Mouse (Mus musculus) retina, embryonic 14.5 days (tissue): ENCODE data around the gene Chd3.

Source experiments
- DNase-seq: peaks from one replicate; pipeline ENCODE4 v3.0.0-alpha.2; 2015; ENCODE audit warnings: low spot score

Chd3 gene

DNA sequence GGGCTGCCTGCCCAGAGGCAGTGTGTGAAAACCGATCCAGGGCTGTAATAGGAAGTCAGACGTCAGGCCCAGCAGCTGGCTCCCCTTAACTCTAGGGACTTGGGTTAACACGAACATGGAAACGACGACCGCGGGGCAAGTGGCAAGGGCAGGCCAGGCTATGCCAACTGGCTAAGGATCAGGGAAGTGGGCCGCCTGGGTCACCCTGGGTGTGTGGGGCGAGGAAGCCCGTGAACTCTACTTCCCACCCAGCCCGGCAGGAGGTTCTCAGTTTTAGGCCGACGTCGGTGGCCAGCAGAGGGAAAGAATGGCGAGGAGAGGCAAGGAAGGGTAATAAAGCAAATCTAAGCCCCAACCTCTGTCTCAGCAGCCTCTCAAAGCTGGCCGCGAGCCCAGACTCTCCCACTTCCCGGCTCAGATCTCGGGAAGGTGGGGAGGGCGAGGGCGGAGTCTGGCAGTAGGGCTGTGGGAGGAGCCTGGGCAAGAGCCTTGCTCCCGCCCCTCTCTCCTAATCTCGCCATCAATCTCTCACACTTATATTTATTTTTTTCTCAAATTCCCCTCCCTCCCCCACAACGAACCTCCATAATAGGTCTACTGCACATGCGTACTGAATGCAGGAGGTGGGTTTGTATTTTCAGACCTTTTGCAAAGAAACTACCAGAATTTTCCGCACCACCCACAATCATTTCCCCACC is 2.9 kb downstream of the Chd3 start:
- DNase-seq = peak; percentile 89

DNA sequence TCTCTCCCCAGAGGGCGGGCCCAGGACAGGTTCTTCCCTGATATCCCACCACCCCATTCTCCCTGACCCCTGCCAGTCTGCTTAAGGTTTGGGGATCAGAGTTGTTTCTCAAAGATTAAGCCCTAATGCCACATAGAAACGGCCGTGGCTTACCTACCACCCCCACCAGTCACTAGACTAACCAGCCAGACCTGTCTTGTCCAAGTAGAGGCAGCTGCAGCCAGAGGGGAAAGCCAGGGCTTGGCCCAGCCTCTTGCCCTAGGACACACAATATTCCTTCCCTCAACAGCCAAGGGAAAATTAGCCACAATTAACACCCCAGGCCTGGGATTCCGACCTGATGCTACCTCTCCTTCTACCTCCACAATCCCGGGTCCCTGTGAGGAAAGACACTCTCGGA is 3.5 kb downstream of the Chd3 start:
- no peak for DNase-seq

DNA sequence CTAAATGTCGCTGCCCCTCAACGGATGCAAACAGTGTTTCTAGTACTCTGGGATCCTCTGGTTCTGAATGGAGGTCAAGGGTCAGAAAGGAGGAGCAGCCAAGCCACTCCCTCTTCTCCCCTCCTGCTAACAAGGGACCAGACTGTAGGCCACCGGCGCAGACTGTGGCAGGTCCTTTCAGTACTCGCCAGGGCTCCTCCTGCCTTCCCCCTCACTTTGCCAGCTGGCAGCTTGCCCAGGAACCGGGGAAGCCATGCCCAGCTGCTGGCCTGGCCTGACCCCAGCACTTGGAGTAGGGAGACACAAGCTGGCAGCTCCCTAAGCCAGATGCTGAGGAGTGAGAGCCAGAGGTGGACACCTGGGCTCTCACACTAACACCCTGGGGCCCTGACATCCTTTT is 4.3 kb downstream of the Chd3 start:
- DNase-seq = peak; percentile 73

DNA sequence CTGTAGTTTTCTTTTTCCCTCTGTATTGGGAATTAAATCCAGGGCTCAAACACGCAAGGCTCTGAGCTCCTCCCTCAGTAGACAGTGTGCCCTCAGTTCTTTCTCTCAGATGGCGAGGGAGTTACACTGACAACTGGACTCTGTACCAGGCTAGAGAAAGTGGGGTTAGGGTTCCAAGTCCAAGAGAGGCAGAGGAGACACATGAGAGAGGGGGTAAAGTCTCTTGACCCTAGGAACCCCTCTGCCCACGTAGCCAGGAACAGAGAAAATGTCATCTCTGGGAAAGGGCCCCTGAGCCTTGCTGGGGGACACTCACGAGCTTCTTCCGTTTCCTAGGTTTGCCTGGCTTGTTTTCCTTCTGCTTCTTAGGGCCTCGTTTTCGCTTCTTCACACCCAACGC is 4.8 kb downstream of the Chd3 start:
- DNase-seq = no peak

DNA sequence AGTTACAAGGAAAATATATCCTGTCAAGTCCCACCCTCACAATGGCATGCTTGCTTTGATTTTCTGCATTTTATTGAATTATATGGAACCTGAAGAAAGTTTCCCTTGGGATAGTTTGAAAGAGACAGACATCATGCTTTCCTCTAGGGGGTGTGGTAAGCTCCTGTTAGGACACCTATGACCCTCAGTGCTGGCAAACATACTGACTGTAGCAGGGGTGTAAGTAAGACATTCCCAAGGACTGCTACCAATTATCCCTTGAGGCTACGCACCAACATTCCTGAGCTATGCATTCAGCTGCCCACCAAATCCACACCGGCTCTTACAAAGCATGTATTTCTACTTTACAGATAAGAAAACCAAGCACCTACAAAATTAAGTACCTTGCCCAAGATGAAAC is 6.7 kb downstream of the Chd3 start:
- DNase-seq = no peak

DNA sequence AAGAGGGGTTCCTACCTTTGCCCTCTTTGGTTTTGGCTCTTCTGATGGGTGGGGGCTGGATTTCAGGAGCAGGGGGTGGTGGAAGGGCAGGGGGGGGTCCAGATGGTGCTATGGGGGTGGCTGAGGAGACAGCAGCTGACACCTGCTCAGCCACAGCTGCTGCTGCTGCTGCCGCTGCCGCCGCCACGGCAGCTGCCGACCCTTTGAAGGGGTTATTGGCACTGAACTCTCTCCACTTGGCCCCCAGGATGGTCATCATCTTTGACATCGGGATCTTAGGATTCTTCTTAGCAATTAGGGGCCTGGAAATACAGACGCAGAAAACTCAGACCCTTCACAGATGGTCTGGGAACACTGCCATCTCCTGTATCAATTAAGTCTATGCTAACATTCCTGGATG is 7.2 kb downstream of the Chd3 start:
- DNase-seq = no peak

DNA sequence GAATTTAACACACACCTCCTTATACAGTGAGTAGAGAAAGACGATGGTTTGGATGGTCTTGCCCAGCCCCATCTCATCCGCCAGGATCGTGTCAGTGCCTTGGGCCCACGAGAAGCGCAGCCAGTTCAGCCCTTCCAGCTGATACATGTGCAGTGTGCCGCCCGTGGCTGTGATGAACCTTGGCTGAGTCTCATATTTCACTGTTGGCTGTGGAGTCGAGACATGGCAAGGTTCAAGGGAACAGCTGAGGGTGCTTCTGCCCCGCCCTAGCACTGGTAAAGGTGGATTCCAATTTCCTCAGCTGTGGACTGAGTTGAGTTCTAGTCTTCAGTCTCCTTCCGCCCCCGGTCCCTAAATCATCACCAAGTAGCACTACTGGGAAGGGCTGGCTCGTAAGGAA is 11.5 kb downstream of the Chd3 start:
- DNase-seq = no peak

DNA sequence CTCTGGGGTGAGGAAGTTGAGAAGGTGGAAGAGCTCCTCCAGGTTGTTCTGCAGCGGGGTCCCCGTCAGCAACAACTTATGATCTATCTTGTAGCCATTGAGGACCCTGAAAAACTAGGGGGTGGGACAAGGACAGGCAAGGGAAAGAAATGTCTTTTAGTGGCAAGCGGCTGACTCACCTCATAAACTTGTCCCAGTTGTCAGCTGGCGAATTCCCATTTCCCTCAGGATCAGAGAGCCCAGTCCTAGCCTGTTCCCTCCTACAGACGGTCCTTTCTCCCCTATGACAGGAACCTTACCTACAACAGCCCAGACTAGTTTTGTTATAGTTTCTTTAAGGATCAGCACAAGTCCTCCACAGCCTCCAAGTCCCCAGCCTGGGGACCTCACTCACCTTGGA is 12.7 kb downstream of the Chd3 start:
- DNase-seq = no peak

DNA sequence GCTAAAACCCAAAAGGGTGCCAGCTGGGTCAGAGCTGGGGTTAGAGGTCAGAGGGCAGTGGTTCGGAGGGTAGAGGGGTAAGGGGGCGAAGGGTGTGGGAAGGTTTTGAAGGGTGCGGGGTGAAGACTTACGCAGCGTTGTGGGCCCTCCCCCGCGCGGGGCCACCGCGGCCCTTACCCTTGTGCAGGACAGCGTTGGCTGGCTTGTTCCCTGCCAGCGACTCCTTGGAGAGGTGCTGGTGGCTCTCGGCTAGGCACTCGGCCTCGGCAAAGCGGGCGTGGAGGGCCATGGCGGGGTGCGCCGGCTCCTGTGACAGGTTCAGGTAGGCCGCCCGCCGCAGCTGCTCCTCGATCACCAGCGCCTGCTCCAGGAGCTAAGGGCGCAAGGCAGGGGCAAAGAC is 22.8 kb downstream of the Chd3 start:
- DNase-seq = no peak

DNA sequence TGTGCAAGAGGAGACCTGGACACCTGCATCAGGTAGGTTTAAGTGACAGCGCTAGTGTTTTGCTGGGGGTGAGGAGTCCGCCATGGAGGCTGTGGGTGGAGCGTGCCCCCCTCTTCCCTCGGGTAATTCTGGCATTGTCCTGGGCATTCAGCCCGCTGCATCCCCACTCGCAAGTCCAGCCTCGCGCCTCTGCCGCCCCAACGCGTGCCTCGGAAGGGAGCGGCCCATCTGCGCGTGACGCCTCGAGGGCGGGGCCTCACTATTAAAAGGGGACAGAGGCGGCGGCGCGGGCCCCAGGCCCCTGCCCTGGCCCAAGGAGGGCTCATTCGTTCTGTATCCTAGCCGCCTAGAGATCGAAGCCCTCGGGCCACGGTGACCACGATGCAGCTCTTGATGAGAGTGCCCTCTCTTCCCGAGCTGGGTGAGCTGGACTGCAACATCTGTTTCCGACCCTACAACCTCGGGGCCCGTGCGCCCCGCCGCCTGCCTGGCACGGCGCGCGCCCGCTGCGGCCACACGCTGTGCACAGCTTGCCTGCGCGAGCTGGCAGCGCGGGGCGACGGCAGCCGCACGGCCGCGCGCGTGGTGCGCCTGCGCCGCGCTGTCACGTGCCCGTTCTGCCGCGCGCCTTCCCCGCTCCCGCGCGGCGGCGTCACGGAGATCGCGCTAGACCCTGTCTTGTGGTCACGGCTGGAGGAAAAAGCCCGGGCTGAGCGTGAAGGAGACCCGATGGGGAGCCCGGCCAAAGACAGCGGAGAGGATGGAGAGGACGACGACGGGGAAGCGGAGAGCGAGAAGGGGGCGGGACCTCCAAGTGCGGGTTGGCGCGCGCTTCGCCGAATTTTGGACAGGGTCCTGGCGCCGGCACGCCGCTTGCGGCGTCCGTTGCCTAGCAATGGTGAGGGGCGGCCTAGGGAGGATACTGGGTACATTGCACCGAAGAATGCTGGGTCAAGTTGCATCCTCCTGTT is 28.8 kb downstream of the Chd3 start, which contains the start of gene Rnf227:
Gene Rnf227, plus strand, starts transcription at position 301 of the 971 bp plus-strand sequence.
- DNase-seq = peak; percentile 78

DNA sequence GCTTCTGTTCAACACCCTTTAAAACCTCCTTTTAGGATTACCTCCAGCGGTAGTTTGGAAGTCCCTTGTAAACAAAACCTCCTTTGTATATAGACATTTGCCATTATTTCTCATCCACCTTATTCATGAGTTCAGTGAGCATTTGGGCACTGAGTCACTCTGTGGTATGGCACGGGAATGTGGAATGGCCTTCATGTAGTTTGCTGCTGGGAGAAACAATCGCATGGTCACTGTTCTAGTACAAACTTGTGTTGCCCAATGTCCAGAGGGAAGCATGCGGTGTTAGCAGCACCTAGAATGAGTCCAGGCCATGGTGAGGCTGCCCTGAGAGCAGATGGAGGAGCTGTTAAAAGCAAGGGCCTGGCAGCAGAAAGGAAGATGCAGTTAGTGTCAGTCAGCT is 34.4 kb downstream of the Chd3 start:
- no peak for DNase-seq

DNA sequence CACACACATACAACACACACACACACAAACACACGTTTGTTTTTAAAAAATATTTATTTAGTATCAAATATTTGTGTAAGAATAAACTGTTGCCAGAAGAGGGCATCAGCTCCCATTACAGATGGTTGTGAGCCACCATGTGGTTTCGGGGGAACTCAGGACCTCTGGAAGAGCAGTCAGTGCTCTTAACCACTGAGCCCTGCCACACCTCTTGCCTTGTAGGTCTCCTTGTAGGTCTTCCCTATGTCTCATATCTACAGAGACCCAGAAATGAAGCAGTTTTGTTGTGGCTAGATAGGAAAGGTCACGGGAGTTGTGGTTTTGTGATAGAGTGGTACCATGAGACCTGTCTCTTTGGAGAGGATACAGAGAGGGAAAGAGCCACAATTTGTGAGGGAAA is 35.3 kb downstream of the Chd3 start:
- DNase-seq = no peak

DNA sequence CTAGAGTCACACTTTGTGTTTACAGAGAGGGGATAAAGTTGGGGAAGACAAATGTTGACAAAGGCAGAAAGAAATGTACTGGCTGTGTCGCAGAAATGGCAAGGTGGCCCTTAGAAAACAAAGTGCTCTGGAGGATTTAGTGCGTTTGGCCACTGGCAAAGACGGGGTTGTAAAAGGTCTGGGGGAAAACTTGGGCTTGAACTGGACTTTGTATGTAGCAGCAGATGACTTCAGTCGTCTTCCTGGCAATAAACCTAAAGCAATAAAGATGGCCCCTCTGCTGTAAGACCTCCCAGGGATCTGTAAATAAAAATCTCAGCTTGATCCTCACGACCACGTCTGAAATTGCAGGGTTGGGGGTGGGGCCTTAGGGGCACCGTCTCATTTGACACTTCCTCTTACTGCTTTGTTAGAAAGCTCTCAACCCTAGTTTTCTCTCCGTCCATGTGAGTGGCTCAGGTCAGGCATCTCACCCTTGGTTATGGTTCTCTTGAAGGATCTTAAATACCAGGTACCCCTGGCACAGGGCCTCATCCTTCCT is 36.4 kb downstream of the Chd3 start:
- no peak for DNase-seq

DNA sequence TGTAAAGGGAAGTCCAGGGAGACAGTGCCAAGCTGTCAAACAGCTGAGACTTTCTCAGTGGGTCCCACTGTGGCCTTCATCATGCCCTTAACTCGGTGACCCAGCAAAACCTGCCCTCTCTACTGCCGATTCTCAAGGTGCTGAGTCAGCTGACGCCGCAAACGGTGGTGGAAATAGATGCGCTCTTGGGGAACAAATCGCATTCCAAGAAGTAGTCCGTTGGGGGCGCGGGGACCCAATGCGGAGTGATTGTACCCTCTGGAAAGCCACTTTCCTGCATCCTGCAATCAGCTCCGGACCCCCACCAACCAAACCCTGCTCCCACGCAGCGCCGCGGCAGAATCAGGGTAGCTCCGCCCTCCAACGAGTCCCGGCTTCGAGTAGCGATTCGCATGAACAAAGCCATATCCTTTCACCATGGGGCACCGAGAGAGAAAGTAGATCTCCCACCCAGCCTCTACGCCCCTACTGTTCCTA is 37.2 kb downstream of the Chd3 start:
- DNase-seq = peak; percentile 83

DNA sequence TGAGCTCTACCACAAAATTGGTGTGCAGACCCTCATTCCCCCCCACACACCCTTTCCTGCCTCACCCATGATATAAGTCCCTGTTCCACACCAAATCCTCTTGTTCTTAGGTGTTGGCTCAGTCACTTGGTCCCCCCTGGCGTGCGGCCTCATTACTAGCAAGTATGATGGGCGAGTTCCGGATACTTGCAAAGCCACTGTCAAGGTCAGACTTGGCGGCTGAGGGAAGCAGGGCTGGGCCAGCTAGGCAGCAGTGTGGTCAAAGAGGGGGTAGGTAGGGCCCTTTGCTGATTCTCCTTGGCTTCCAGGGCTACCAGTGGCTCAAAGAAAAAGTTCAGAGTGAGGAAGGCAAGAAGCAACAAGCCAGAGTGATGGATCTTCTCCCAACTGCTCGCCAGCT is 38.1 kb downstream of the Chd3 start:
- DNase-seq = no peak

DNA sequence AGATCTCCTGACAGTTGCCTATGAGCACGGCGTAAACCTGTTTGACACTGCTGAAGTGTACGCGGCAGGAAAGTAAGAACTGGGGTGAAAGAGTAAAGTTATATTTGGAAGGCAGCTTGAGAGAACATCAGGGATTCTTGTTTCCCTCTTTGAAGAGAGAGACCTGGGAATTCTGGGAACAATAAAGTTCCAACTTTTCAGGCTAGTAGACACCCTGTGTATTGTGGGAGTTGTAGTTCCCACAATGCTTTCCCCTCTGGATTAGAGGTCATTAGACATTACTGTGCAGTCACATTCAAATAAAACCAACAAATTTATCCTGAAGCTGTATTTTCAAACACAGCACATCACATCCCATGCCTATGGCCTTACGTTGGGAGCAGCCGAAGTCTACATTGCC is 40.7 kb downstream of the Chd3 start:
- no peak for DNase-seq

DNA sequence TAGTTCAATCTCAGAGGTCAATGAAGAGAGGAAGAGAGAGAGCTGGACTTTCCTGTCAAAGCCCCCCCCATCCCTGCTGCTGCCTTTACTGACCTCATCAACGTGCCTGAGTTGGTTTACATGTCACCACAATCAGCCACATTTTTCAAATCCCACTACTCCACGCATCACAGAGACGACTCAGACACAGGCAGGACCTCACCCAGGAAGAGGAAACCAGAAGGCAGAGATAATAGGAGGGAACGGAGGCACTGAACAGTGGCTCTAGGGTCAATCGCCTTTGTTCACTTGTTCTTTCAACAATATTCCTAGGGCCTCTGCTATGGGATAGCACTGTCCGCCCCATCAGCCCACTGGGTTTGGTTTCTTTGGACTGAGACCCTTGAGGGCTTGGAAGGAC is 41.6 kb downstream of the Chd3 start:
- no peak for DNase-seq

DNA sequence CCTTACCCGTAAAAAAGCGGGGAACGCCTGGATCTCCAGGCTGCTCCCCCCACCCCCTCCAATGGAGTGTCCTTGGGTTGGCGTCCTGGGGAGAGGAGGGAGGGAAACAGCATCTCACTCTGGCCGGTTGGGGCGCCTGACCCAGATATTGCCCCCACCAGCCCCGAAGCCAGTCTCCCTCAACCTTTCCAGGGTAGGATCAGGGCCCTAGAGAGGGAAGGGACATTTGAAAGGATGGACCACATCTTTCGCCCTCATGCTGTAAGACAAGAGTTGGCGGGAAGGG is 42.1 kb downstream of the Chd3 start:
- DNase-seq = no peak

DNA sequence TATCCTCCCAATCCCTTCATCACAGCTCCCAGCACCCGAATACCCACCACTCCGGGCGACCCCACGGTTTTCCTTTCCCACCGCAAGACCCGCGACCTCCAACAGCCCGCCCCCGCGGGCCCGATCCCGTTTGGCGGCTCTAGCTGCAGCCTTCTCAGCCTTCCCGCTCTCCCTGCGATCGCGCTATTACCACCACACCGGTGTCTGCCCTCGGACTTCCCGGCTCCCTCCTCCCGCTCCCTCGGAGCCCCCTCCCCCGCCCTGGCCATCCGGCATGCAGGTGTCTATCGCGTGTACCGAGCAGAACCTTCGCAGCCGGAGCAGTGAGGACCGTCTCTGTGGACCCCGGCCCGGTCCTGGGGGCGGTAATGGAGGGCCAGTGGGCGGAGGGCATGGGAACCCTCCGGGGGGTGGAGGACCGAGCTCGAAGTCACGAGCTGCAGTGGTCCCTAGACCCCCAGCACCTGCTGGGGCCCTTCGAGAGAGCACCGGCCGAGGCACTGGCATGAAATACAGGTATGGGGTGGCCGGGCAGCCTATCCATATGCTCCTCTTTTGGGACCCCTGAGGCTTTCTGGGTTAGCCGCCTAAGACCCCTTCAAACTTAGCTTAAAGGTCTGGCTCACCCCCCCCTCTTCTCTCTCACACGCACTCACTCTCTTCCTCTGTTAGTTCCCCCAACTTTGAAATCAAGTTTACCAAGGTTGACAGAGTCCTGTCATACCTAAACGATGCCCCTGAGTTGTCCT is 42.6 kb downstream of the Chd3 start:
- no peak for DNase-seq

DNA sequence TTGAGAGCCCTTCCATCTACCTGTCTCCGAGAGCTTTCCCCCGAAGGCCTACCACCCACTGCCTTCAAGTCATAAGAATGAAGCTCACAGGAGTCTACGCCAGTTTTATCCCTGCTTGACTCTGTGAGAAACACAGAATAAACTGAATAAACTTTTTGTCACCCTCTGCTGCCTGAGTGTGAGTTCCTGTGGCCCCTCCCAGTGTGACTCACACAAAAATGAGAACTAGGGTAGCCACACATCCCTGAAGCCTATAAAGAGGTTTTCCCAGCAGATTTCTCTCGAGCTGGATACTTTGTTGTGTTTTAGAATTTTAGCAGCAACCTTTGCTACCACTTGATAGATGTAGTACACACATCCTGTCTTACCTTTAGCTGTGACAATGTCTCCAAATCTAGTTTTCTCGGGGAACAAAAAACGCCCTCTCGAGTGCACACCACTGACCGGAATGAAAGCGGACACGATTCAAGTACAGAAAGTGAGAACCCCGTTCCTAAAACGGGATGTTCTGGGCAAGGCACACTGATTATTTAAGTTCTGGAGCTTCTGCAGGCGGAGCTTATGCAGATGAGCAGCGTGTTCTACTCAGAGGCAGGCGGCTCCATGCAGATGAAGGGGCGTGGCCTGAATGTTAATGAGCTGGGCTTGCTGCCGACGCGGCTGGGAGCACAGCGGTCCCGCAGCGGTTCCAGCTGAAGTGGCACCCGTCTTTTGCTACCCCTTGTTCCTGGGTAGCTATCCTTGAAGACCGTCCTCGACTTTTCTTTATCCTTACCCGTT is 43.4 kb downstream of the Chd3 start, which contains the start of gene Kcnab3:
Gene Kcnab3, plus strand, starts transcription at position 631 of the 780 bp plus-strand sequence.
- DNase-seq = peak; percentile 91

DNA sequence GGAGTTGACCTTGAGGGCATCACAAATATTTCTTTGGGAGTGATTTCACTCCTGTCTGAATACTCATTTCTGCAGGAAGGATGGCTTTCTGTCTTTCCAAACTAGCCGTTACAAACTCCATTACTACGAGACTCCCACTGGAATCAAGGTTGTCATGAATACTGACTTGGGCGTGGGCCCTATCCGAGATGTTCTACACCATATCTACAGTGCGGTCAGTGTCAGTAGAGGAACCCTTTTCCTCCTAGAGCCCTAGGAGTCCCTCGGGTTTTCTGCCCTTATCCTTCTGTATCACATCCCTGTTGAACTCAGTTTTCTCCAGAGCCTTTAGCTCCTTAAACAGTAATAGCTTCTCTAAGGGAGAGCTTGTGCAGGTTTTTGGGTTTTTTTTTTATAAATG is 44.5 kb downstream of the Chd3 start:
- no peak for DNase-seq
